Mouse (Mus musculus) ES-Bruce4 (cell line): ENCODE measurements at regions not wholly inside any gene's neighbourhood (a gene's known extent, or its start where the extent isn't known, plus 50 kb on each side); places are given as distances from the start of the nearest gene placed in this dataset.

ENCODE experiments used
- CTCF ChIP-seq: IDR thresholded peaks from one replicate; pipeline ENCODE4 v1.8.1; 2011; ENCODE audit warnings: low read depth, low read length
- EP300 ChIP-seq: IDR thresholded peaks from 2 replicates; pipeline ENCODE4 v1.6.1; 2011; ENCODE audit warnings: low read depth, low read length; ENCODE audit not compliant: insufficient read depth
- POLR2A ChIP-seq: IDR thresholded peaks from one replicate; pipeline ENCODE4 v1.8.1; 2011; ENCODE audit warnings: low read length; ENCODE audit not compliant: insufficient read depth

GRCm38 (mm10) chr16:95790691-95791090 is 88.8 kb downstream of the Ets2 start:
- TF ChIP-seq CTCF (no peak), POLR2A (no peak), EP300 (no peak)
